Mouse (Mus musculus) testis, adult 2 months (tissue): Measurements from ENCODE around the gene Nubpl. TPM values are rescaled to one million over a fixed set of nuclear protein-coding genes. Genes with fewer than 3 reads are reported as not detected.

ENCODE experiments used
- H3K27ac ChIP-seq: fragments of 200-500 bp; 2 replicates; pipeline ENCODE4 v1.5.1; 2012; ENCODE audit warnings: low read depth, low read length; ENCODE audit not compliant: control insufficient read depth, insufficient read depth
- H3K27me3 ChIP-seq: fragments of 200-500 bp; 2 replicates; pipeline ENCODE4 v1.6.1; 2012; ENCODE audit warnings: mild to moderate bottlenecking, low read length, moderate library complexity; ENCODE audit not compliant: control insufficient read depth, insufficient read depth
- H3K36me3 ChIP-seq: fragments of 200-500 bp; 2 replicates; pipeline ENCODE4 v1.6.1; 2012; ENCODE audit warnings: mild to moderate bottlenecking, low read length; ENCODE audit not compliant: control insufficient read depth, insufficient read depth
- H3K4me1 ChIP-seq: fragments of 200-500 bp; 2 replicates; pipeline ENCODE4 v1.6.1; 2012; ENCODE audit warnings: low read length; ENCODE audit not compliant: control insufficient read depth, insufficient read depth
- H3K4me3 ChIP-seq: fragments of 200-500 bp; 2 replicates; pipeline ENCODE4 v1.5.1; 2012; ENCODE audit warnings: low read depth, mild to moderate bottlenecking, low read length, moderate library complexity, mixed read lengths; ENCODE audit not compliant: control insufficient read depth
- CTCF ChIP-seq: fragments of 200-500 bp; IDR thresholded peaks from 2 replicates; pipeline ENCODE4 v1.5.1; 2012; ENCODE audit warnings: low read depth, mild to moderate bottlenecking, inconsistent platforms, low read length, moderate library complexity; ENCODE audit not compliant: control insufficient read depth, insufficient read depth, insufficient replicate concordance
- POLR2A ChIP-seq: fragments of 200-500 bp; IDR thresholded peaks from 2 replicates; pipeline ENCODE4 v1.6.1; 2012; ENCODE audit warnings: low read depth, mild to moderate bottlenecking, inconsistent platforms, low read length, moderate library complexity; ENCODE audit not compliant: control insufficient read depth
- polyA plus RNA-seq: library from polyadenylated mRNA; depleted of rRNA; stranded (reverse); fragments of >200 nt; gene quantifications from 2 replicates; pipeline ENCODE4 v1.2.3, GENCODE M21; 2012

Nubpl gene
- polyA plus RNA-seq, 1 experiment: 6.0 TPM

DNA sequence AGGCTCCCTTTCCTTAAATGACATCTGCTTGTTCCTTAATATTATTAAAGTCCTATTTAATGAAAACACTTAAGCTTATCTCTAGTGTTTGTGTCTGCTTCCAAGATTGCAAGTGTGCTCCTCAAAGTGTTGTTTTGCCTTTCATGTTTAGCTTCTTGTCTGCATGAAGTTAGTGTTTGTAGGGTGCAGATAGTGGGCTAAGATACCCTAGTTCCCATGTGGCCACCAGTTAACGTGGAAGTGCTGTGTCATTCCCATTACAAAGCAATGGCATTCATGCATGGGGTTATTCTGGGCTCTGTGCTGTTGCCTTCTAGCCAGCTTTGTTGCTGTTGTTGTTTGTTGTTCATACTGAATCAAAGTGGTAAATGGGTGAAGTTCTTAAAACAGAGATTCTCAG lies 201.1 kb downstream of the Nubpl start:
- TF ChIP-seq POLR2A (no peak), CTCF (no peak)
- H3K27ac ChIP-seq: no peak overlapping the region
- H3K4me3 ChIP-seq: no peak overlapping the region
- no peaks in the 10 kb centered on the region for H3K36me3 ChIP-seq
- no peaks in the 10 kb centered on the region for H3K27me3 ChIP-seq
- H3K4me1 ChIP-seq: no peaks in the 10 kb centered on the region

DNA sequence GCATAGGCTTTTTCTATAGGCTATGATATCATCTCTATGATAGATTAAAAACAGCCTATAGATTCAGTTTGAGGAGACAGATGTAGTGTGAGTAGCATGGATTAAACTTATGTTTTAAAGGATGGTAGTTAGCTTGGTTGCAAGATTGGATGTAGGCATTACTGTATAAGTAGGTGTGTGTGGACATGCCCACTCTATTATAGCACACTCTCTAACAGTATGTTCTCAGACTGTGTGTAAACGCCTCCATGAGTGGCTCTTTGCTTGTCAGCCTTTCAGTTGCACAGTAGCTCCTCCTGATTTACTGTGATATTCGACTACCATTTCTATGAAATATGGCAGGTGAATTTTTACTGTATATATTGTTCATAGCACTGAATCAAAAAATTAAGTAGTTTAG lies 205.4 kb downstream of the Nubpl start:
- no peak overlapping the region for H3K4me3 ChIP-seq
- no peaks in the 10 kb centered on the region for H3K4me1 ChIP-seq
- no peak for TF ChIP-seq POLR2A
- no peak for TF ChIP-seq CTCF
- no peaks in the 10 kb centered on the region for H3K36me3 ChIP-seq
- H3K27me3 ChIP-seq: no peaks in the 10 kb centered on the region
- H3K27ac ChIP-seq: no peak overlapping the region

DNA sequence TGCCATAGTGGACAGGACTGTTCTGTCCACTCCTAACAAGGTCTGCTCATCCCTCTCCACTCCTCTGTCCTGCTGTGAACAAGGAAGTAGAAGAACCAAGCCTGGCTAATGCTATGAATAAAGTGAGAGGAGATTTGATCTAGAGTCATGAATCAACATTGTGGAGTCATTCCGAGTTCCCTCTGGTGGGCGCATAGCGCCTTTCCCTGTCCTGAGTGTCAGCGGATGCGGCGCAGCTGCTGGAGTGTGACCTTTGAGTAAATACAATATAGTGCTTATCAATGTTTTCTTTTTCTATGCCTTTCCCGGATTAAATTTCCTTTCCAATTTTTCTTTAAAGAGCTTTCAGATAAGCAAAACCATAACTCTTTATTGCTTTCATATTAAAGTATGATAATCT lies 208.8 kb downstream of the Nubpl start:
- no peak overlapping the region for H3K4me3 ChIP-seq
- no peak for TF ChIP-seq POLR2A
- TF ChIP-seq CTCF: no peak
- H3K27ac ChIP-seq: no peak overlapping the region
- H3K4me1 ChIP-seq: no peaks in the 10 kb centered on the region
- H3K27me3 ChIP-seq: no peaks in the 10 kb centered on the region
- H3K36me3 ChIP-seq: no peaks in the 10 kb centered on the region

DNA sequence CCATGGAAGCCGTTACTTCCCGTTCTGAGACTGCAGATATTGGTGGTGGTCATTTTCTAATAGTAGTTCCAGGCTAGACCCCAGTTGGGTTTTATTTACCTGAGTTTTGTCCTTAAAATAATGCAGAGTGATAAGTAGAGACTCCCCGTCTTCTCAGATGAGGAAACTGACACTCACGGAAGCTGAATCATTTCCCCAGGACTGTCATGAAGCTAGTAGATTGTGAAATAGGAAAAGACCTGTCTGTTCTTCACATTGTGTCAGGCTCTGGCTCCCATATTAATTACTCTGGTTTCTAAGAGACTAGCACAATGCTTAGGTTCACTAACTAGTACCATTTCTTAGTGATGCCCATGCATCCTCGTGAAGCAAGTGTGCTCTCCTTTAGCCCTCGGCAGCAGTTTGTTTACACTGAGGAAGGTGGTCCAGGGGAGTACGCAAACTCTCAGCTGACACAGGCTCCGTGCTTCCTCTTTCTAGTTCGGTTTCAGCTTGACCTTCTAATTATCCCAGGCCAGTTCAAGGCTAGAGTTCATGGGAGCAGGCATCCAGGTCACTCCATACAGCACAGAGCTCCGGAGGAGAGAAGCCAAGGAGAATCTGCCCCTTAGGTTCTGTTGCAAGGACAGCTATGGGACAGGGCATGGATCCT lies 209.9 kb downstream of the Nubpl start:
- Histone ChIP-seq H3K4me3 (no peak overlapping the region), H3K36me3 (no peaks in the 10 kb centered on the region), H3K4me1 (no peaks in the 10 kb centered on the region), H3K27me3 (no peaks in the 10 kb centered on the region), H3K27ac (no peak overlapping the region)
- no peak for TF ChIP-seq CTCF
- no peak for TF ChIP-seq POLR2A

DNA sequence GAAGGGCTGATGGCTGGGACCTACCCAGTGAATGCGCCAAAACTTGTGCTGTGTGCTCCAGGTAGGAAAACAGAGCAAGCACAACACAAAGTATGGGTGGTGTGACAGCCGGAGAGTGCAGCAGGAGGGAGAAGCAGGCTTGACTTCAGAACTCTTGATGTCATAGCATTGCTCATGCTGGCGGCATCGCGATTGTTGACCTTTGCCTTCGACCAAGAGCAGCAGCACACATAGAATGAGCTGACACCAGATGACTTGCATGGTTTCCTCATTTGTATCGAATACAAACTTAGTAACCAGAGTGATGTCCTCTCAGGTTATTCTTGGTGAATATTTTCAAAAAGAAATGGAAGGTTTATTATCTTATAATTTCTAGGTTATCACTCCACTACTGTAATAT lies 211.1 kb downstream of the Nubpl start:
- Histone ChIP-seq H3K4me1 (no peaks in the 10 kb centered on the region), H3K27ac (no peak overlapping the region), H3K4me3 (no peak overlapping the region), H3K36me3 (no peaks in the 10 kb centered on the region), H3K27me3 (no peaks in the 10 kb centered on the region)
- no peak for TF ChIP-seq POLR2A
- no peak for TF ChIP-seq CTCF

DNA sequence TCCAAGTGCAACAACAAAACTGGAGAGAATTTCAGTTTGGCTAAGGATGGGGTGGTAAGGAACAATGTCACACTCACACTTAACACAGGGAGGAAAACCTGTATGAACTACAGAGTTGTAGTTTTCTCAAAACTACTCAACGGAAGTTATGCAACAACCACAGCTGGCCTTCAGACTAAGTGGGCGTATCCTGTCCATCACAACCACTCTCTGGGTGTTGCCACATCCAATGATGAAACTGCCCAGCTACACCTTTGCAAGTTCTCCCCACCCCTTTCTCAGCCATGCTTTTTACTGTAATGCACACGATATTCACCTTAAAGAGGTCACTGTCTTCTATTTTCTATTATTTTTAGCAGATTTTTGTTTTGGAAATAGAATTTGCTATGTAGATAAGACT lies 217.3 kb downstream of the Nubpl start:
- Histone ChIP-seq H3K4me1 (no peaks in the 10 kb centered on the region), H3K4me3 (no peak overlapping the region), H3K36me3 (no peaks in the 10 kb centered on the region), H3K27ac (no peak overlapping the region), H3K27me3 (no peaks in the 10 kb centered on the region)
- no peak for TF ChIP-seq CTCF
- no peak for TF ChIP-seq POLR2A

DNA sequence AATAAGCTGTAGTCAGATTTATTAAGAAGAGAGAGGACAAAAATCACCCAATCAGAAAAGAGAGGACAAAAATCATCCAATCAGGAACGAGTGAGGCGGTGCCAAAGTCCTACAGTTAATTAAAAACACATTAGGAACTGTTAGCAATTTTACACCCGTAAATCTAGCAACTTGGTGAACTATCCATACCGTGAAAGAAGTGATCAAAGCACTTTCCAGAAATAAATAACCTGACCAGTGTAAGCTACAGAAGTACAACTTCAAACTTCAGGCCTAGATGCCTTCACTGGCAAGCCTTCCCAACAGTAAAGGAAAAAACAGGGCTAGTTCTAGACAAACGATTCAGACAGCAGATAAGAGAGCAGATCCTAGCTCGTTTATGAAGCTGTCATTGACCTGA lies 220.1 kb downstream of the Nubpl start:
- no peaks in the 10 kb centered on the region for H3K4me1 ChIP-seq
- H3K4me3 ChIP-seq: no peak overlapping the region
- TF ChIP-seq CTCF (no peak), POLR2A (no peak)
- no peaks in the 10 kb centered on the region for H3K27me3 ChIP-seq
- no peak overlapping the region for H3K27ac ChIP-seq
- H3K36me3 ChIP-seq: no peaks in the 10 kb centered on the region

DNA sequence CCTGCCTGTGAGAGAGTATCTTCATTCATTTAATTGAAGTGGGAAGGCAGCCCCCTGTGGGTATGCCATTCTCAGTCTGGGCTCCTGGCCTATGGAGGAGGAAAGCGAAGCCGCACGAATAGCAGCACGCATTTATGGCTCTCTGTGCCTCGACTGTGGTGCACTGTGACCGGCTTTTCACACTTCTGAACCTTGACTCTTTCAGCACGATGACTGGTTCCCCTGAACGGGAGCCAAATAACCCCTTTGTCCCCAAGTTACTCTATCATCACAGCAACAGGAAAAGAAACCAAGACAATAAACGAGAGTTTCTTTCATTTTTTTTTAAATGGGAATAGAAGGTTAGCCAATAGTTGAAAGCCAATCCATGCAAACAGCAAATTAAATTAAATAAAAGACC lies 220.9 kb downstream of the Nubpl start:
- no peak overlapping the region for H3K4me3 ChIP-seq
- no peaks in the 10 kb centered on the region for H3K4me1 ChIP-seq
- H3K27ac ChIP-seq: no peak overlapping the region
- no peaks in the 10 kb centered on the region for H3K36me3 ChIP-seq
- no peak for TF ChIP-seq CTCF
- TF ChIP-seq POLR2A: no peak
- no peaks in the 10 kb centered on the region for H3K27me3 ChIP-seq
